Mouse (Mus musculus) midbrain, postnatal 0 days (tissue): ENCODE measurements around the gene Pigk. TPM values are rescaled to one million over a fixed set of nuclear protein-coding genes. Genes with fewer than 3 reads are reported as not detected.

ENCODE experiments used
- ATAC-seq: fragments of 200-750 bp; cut with Nextera tagmentation; 2 replicates; pipeline ENCODE4 v1.8.0; 2017; ENCODE audit warnings: moderate number of reproducible peaks, mild to moderate bottlenecking, moderate TSS enrichment, moderate library complexity; ENCODE audit not compliant: low FRiP score
- DNase-seq: peaks from one replicate; pipeline ENCODE4 v3.0.0-alpha.2; 2015; ENCODE audit warnings: low spot score
- H3K27ac ChIP-seq: fragments of 300-500 bp; sonication (generic); 2 replicates; pipeline ENCODE4 v1.5.1; 2014; ENCODE audit warnings: low read depth, mild to moderate bottlenecking, low read length, mixed read lengths
- H3K27me3 ChIP-seq: fragments of 300-500 bp; sonication (generic); 2 replicates; pipeline ENCODE4 v1.6.1; 2014; ENCODE audit warnings: low read length, control low read depth, mixed read lengths; ENCODE audit not compliant: insufficient read depth
- H3K36me3 ChIP-seq: fragments of 300-500 bp; sonication (generic); 2 replicates; pipeline ENCODE4 v1.6.1; 2014; ENCODE audit warnings: low read length, control low read depth, mixed read lengths; ENCODE audit not compliant: insufficient read depth
- H3K4me1 ChIP-seq: fragments of 300-500 bp; sonication (generic); 2 replicates; pipeline ENCODE4 v1.6.1; 2014; ENCODE audit warnings: mild to moderate bottlenecking, control low read depth, antibody characterized with exemption, low read length, mixed read lengths; ENCODE audit not compliant: insufficient read depth
- H3K4me2 ChIP-seq: fragments of 300-500 bp; sonication (generic); 2 replicates; pipeline ENCODE4 v1.6.1; 2014; ENCODE audit warnings: low read depth, mild to moderate bottlenecking, low read length, mixed read lengths; ENCODE audit not compliant: poor library complexity, severe bottlenecking
- H3K4me3 ChIP-seq: fragments of 300-500 bp; sonication (generic); 2 replicates; pipeline ENCODE4 v1.5.1; 2014; ENCODE audit warnings: low read depth, mild to moderate bottlenecking, low read length, moderate library complexity
- H3K9ac ChIP-seq: fragments of 300-500 bp; sonication (generic); replicated peaks from 2 replicates; pipeline ENCODE4 v1.6.1; 2014; ENCODE audit warnings: mild to moderate bottlenecking, low read length, moderate library complexity, mixed read lengths; ENCODE audit not compliant: poor library complexity, severe bottlenecking
- H3K9me3 ChIP-seq: fragments of 300-500 bp; sonication (generic); 2 replicates; pipeline ENCODE4 v1.6.1; 2016; ENCODE audit warnings: low read length, control low read depth
- CTCF ChIP-seq: IDR thresholded peaks from 2 replicates; pipeline ENCODE4 v1.5.1; 2016; ENCODE audit warnings: antibody characterized with exemption, mild to moderate bottlenecking
- WGBS: fragments of 180-500 bp; shearing (Covaris S2); extraction: QIAGEN DNeasy Blood & Tissue Kit; methylation state at CpG from one replicate; pipeline ENCODE4 v1.1.7; 2014; 5-methylcytosine and 5-hydroxymethylcytosine counted together
- polyA plus RNA-seq: library from polyadenylated mRNA; unstranded; fragments of >200 nt; fragmentation: Nextera tagmentation; extraction: Ambion mirVana; gene quantifications from 2 replicates; pipeline ENCODE4 v1.2.1, GENCODE M21; 2015
- total RNA-seq: library from RNA; depleted of rRNA; stranded (reverse); fragments of >200 nt; gene quantifications from 2 replicates; pipeline ENCODE4 v1.2.3, GENCODE M21; 2014

Gene Pigk
- total and polyA plus RNA-seq, 2 experiments from 2014 or later: 44.1 to 61.8 TPM

DNA sequence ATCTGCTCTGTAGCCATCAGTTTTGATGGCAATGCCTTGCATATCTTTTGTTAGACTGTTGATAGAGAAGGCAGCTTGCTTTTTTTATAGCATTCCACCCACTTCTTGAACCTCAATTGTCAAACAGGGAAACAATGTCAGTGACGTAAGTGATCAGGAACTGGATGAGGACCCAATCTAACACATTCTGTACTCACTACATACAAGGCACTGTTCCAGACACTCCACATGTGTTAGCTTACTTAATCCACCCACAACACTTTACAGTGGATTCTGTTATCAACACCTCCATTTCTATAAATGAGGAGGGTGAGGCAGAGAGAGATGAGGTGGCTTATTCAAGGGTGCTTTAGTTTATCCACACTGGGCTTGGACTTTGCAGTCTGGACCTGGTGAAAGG is 124.0 kb downstream of the Pigk start:
- Histone ChIP-seq H3K9ac (no peak overlapping the region), H3K9me3 (no peaks in the 10 kb centered on the region), H3K4me3 (no peak overlapping the region), H3K36me3 (no peaks in the 10 kb centered on the region), H3K4me2 (no peak overlapping the region), H3K27ac (no peak overlapping the region), H3K4me1 (no peaks in the 10 kb centered on the region), H3K27me3 (no peaks in the 10 kb centered on the region)
- TF ChIP-seq CTCF: no peak
- WGBS: 83% methylated on average over 1 of the region's 1 CpGs
- no peak for ATAC-seq
- DNase-seq: no peak

DNA sequence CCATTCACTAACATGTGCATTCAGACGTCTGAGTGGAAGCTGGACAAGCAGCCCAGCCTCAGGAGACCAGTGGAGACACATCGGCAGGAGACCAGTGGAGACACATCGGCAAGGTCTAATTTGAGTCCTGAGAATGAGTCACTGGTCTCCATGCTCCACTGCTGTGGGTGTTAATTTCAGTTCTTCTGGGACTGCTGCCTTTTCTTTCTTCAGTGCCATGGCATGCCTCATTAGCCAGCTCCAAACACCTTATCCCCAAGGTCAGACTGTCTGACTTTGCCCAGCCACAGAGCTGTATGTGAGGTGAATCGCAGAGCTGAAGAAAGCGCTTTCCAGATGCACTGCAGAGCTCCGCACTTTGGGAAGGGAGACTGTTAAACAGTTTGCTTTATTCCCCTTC is 127.4 kb downstream of the Pigk start:
- 69% methylated on average over 6 of the region's 6 CpGs for WGBS

DNA sequence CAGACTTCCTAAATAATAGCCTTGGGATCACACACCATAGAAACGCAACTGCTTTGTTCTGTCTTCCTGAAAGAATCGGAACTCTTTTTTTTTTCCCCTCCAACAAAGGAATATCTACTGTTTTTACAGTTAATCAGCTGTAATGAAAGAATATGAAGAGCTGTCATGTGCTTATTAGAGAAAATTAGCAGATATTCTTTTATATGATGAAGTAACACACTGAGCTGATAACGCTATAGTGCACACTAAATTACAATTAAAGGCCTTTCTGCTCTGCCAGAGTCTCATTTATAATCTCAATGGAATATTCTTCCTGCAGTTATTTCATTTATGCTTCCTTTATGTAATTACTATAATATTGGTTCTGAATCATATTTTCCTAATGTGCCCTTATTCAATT is 128.7 kb downstream of the Pigk start:
- DNase-seq (no peak), ATAC-seq (no peak)
- Histone ChIP-seq H3K27me3 (no peaks in the 10 kb centered on the region), H3K4me1 (no peaks in the 10 kb centered on the region), H3K9me3 (no peaks in the 10 kb centered on the region), H3K27ac (no peak overlapping the region), H3K4me3 (no peak overlapping the region), H3K36me3 (0 out of 2 replicates have a peak, but pooled peaks cover 4% of the 10 kb centered on the region), H3K9ac (no peak overlapping the region), H3K4me2 (no peak overlapping the region)
- 39% methylated on average over 3 of the region's 3 CpGs for WGBS
- no peak for TF ChIP-seq CTCF

More for the DNA sequence above, 127.4 kb downstream of the Pigk start:
- H3K27me3 ChIP-seq: no peaks in the 10 kb centered on the region
- no peak overlapping the region for H3K27ac ChIP-seq
- ATAC-seq: no peak
- no peak overlapping the region for H3K9ac ChIP-seq
- TF ChIP-seq CTCF: no peak
- DNase-seq: no peak
- H3K4me3 ChIP-seq: no peak overlapping the region
- no peaks in the 10 kb centered on the region for H3K9me3 ChIP-seq
- 0 out of 2 replicates have a peak, but pooled peaks cover 4% of the 10 kb centered on the region for H3K36me3 ChIP-seq
- H3K4me2 ChIP-seq: no peak overlapping the region
- no peaks in the 10 kb centered on the region for H3K4me1 ChIP-seq

DNA sequence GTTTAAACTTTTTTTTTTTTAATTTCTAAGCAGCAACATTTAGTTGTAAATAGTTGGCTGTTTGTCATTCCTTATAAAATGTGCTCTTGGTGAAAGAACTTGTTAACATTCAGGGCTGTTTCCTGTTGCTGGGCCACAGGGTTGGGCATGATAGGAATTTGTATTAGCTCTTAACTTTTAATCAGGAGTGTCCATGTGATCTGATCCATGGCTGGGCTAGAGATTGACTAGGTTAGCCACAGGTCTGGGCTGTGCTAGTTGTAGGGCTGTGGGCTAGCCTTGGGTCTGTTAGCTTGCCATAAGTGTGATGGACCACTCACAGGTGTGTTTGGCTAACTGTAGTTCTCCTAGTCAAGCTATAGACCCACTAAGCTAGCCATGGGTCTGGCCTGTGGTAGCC is 130.0 kb downstream of the Pigk start:
- H3K4me2 ChIP-seq: no peak overlapping the region
- DNase-seq (no peak), ATAC-seq (no peak)
- no peak overlapping the region for H3K9ac ChIP-seq
- H3K9me3 ChIP-seq: no peaks in the 10 kb centered on the region
- H3K27ac ChIP-seq: no peak overlapping the region
- H3K27me3 ChIP-seq: no peaks in the 10 kb centered on the region
- no peak for TF ChIP-seq CTCF
- H3K4me1 ChIP-seq: no peaks in the 10 kb centered on the region
- 0 out of 2 replicates have a peak, but pooled peaks cover 4% of the 10 kb centered on the region for H3K36me3 ChIP-seq
- no peak overlapping the region for H3K4me3 ChIP-seq

DNA sequence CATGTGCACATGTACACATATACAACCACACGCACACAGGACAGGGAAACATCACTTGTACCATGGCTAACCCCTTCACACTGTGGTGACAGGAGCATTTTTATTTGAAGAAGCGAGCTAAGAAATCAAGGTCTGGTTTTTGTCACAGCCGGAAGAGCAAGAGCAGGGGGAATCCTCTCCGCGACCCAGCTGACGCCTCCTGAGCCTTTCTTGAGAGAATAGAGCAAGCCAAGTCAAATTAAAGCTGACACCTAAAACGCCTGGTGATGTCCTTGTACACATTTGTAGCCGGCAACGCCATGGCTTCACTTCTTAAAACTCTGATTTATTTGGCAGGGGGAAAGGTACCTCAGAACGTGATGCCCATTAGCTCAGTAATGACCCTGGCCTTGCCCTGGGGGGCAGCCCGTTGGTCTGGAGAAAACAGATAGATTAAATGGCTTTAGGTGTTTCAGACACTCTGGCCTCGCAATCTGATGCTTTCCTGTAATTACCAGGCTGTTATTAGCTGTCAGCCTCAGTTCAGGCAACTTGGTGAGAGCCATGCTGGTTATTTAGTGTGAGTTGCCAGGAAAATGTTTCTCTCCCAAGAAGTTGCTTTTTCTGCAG is 141.2 kb downstream of the Pigk start:
- Histone ChIP-seq H3K4me2 (no peak overlapping the region), H3K4me3 (no peak overlapping the region), H3K36me3 (no peaks in the 10 kb centered on the region), H3K27me3 (no peaks in the 10 kb centered on the region), H3K9me3 (no peaks in the 10 kb centered on the region), H3K4me1 (0 out of 2 replicates have a peak, but pooled peaks cover 3% of the 10 kb centered on the region), H3K27ac (no peak overlapping the region), H3K9ac (no peak overlapping the region)
- TF ChIP-seq CTCF: no peak
- WGBS: 32% methylated on average over 12 of the region's 12 CpGs
- ATAC-seq: no peak
- no peak for DNase-seq

DNA sequence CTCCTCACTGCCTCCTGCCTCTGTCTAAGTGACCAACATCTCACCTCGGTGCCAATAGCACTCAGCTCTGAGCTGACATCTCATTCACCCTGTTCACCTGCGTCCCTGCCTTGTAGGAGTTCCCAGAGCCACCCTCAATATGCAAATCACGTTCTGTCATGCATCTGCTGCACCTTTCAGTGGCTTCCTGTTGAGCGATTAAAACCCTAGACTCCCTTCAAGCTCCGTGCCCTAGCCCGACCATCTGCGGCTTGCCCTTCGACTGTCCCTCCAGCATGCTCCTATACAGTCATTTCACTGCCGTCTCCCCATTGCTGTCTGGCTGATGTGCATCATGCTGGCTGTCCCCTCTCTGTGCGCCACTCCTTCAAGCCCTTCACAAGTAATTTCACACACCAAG is 142.2 kb downstream of the Pigk start:
- no peaks in the 10 kb centered on the region for H3K9me3 ChIP-seq

More for the DNA sequence above, 142.2 kb downstream of the Pigk start:
- Histone ChIP-seq H3K4me3 (no peak overlapping the region), H3K27ac (no peak overlapping the region), H3K4me2 (no peak overlapping the region), H3K4me1 (0 out of 2 replicates have a peak, but pooled peaks cover 3% of the 10 kb centered on the region), H3K36me3 (no peaks in the 10 kb centered on the region), H3K9ac (no peak overlapping the region), H3K27me3 (no peaks in the 10 kb centered on the region)
- no peak for TF ChIP-seq CTCF
- 48% methylated on average over 10 of the region's 10 CpGs for WGBS
- ATAC-seq: no peak
- DNase-seq: no peak
